Mouse (Mus musculus) cerebellum, adult 2 months (tissue): Measurements from ENCODE around the gene Col10a1.

Experiments
- CTCF ChIP-seq: fragments of 200-500 bp; IDR thresholded peaks from 2 replicates; pipeline ENCODE4 v1.5.1; 2011; ENCODE audit warnings: low read depth, mild to moderate bottlenecking, control low read depth, low read length, moderate library complexity, borderline replicate concordance; ENCODE audit not compliant: insufficient read depth
- POLR2A ChIP-seq: fragments of 200-500 bp; IDR thresholded peaks from 2 replicates; pipeline ENCODE4 v1.6.1; 2011; ENCODE audit warnings: low read length, control low read depth, borderline replicate concordance; ENCODE audit not compliant: insufficient read depth

DNA sequence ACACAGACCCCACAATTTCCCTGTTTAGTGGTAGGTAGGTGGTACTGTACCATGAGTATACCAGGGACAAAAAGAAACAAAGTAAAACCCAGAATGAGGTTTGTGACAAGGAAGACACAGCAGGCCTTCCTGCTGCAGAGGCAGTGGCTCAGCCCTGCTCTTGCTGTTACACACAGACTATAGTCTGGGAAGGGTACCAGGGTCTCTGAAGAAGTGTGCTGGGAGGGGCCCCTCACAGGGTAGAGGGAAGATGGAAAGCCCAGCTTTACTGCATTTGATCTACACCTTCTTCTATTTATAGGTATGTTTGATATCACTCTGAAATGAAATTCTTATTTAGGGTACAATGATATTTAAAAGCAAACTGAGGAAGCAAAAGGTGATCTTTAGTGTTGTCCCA lies 26.0 kb upstream of the Col10a1 start:
- TF ChIP-seq CTCF (no peak), POLR2A (no peak)
